Mouse (Mus musculus): ENCODE data around the gene Zfpl1. TPM values are rescaled to one million over a fixed set of nuclear protein-coding genes. Genes with fewer than 3 reads are reported as not detected.

The Zfpl1 gene
- polyA plus RNA-seq (2014; fragmentation: Illumina TruSeq; extraction: RNeasy Lipid Tissue Mini Kit (QIAGEN cat#74804); ENCODE audit: low replicate concordance) = not detected

GRCm38 (mm10) chr19:6084478-6085248, at the start of gene Zfpl1, which contains the start of gene Cdca5:
TSS of gene Zfpl1 (minus strand) at chr19:6084956.
TSS of gene Cdca5 (plus strand) at chr19:6084983.

GRCm38 (mm10) chr19:6127760-6128341, 43.1 kb upstream of the Zfpl1 start, which contains the start of gene Snx15:
TSS of gene Snx15 (minus strand) at chr19:6128304.

GRCm38 (mm10) chr19:6117986-6118676, 33.4 kb upstream of the Zfpl1 start, which contains the start of gene Sac3d1:
TSS of gene Sac3d1 (minus strand) at chr19:6118650.

GRCm38 (mm10) chr19:6105586-6105985, 20.8 kb upstream of the Zfpl1 start, which contains the start of gene Naaladl1:
TSS of gene Naaladl1 (plus strand) at chr19:6105782.

GRCm38 (mm10) chr19:6094119-6094518, 9.4 kb upstream of the Zfpl1 start, which contains the start of gene AC131692.1:
TSS of gene AC131692.1 (plus strand) at chr19:6094419.

GRCm38 (mm10) chr19:6082156-6082555, 2.6 kb downstream of the Zfpl1 start, which contains the start of gene Gm28374:
TSS of gene Gm28374 (minus strand) at chr19:6082256.

GRCm38 (mm10) chr19:6079983-6080480, 4.7 kb downstream of the Zfpl1 start, which contains the start of gene Tmem262:
TSS of gene Tmem262 (plus strand) at chr19:6080033.

GRCm38 (mm10) chr19:6076564-6077393, 8.0 kb downstream of the Zfpl1 start, which contains the start of gene Vps51:
TSS of gene Vps51 (minus strand) at chr19:6077231.

GRCm38 (mm10) chr19:6067724-6068415, 16.9 kb downstream of the Zfpl1 start, which contains the start of gene Tm7sf2:
TSS of gene Tm7sf2 (minus strand) at chr19:6068373.

GRCm38 (mm10) chr19:6061021-6061533, 23.7 kb downstream of the Zfpl1 start, which contains the start of gene Znhit2:
TSS of gene Znhit2 (plus strand) at chr19:6061192.

GRCm38 (mm10) chr19:6057313-6058096, 27.3 kb downstream of the Zfpl1 start, which contains the start of the genes Mrpl49 and Fau:
TSS of gene Mrpl49 (minus strand) at chr19:6057785.
TSS of gene Fau (plus strand) at chr19:6057844.

GRCm38 (mm10) chr19:6046294-6047153, 38.2 kb downstream of the Zfpl1 start, which contains the start of gene Syvn1:
TSS of gene Syvn1 (plus strand) at chr19:6046576.

Other genes starting within 250 kb of the Zfpl1 start
- 6.4 TPM for gene Frmd8, start 209.7 kb downstream of the Zfpl1 start, polyA plus RNA-seq (2014; fragmentation: Illumina TruSeq; extraction: RNeasy Lipid Tissue Mini Kit (QIAGEN cat#74804); ENCODE audit: low replicate concordance)
- 29.7 TPM for gene Slc25a45, start 207.1 kb downstream of the Zfpl1 start, polyA plus RNA-seq (2014; fragmentation: Illumina TruSeq; extraction: RNeasy Lipid Tissue Mini Kit (QIAGEN cat#74804); ENCODE audit: low replicate concordance)
- 0.97 TPM for gene Tigd3, start 190.8 kb downstream of the Zfpl1 start, polyA plus RNA-seq (2014; fragmentation: Illumina TruSeq; extraction: RNeasy Lipid Tissue Mini Kit (QIAGEN cat#74804); ENCODE audit: low replicate concordance)
- 8.6 TPM for gene Dpf2, start 171.9 kb downstream of the Zfpl1 start, polyA plus RNA-seq (2014; fragmentation: Illumina TruSeq; extraction: RNeasy Lipid Tissue Mini Kit (QIAGEN cat#74804); ENCODE audit: low replicate concordance)
- 2.5 TPM for gene Cdc42ep2, start 160.1 kb downstream of the Zfpl1 start, polyA plus RNA-seq (2014; fragmentation: Illumina TruSeq; extraction: RNeasy Lipid Tissue Mini Kit (QIAGEN cat#74804); ENCODE audit: low replicate concordance)
- gene Pola2, start 120.8 kb downstream of the Zfpl1 start, polyA plus RNA-seq (2014; fragmentation: Illumina TruSeq; extraction: RNeasy Lipid Tissue Mini Kit (QIAGEN cat#74804); ENCODE audit: low replicate concordance) = 4.1 TPM
- not detected for gene Slc22a20, start 98.8 kb downstream of the Zfpl1 start, polyA plus RNA-seq (2014; fragmentation: Illumina TruSeq; extraction: RNeasy Lipid Tissue Mini Kit (QIAGEN cat#74804); ENCODE audit: low replicate concordance)
- gene Capn1, start 69.1 kb downstream of the Zfpl1 start, polyA plus RNA-seq (2014; fragmentation: Illumina TruSeq; extraction: RNeasy Lipid Tissue Mini Kit (QIAGEN cat#74804); ENCODE audit: low replicate concordance) = 1.9 TPM
- gene Syvn1, start 38.4 kb downstream of the Zfpl1 start, polyA plus RNA-seq (2014; fragmentation: Illumina TruSeq; extraction: RNeasy Lipid Tissue Mini Kit (QIAGEN cat#74804); ENCODE audit: low replicate concordance) = 0.97 TPM
- 21.3 TPM for gene Mrpl49, start 27.2 kb downstream of the Zfpl1 start, polyA plus RNA-seq (2014; fragmentation: Illumina TruSeq; extraction: RNeasy Lipid Tissue Mini Kit (QIAGEN cat#74804); ENCODE audit: low replicate concordance)
- gene Fau, start 27.1 kb downstream of the Zfpl1 start, polyA plus RNA-seq (2014; fragmentation: Illumina TruSeq; extraction: RNeasy Lipid Tissue Mini Kit (QIAGEN cat#74804); ENCODE audit: low replicate concordance) = 4.9 TPM
- not detected for gene Znhit2, start 23.8 kb downstream of the Zfpl1 start, polyA plus RNA-seq (2014; fragmentation: Illumina TruSeq; extraction: RNeasy Lipid Tissue Mini Kit (QIAGEN cat#74804); ENCODE audit: low replicate concordance)
- gene Tm7sf2, start 16.6 kb downstream of the Zfpl1 start, polyA plus RNA-seq (2014; fragmentation: Illumina TruSeq; extraction: RNeasy Lipid Tissue Mini Kit (QIAGEN cat#74804); ENCODE audit: low replicate concordance) = 0.97 TPM
- 9.3 TPM for gene Vps51, start 7.7 kb downstream of the Zfpl1 start, polyA plus RNA-seq (2014; fragmentation: Illumina TruSeq; extraction: RNeasy Lipid Tissue Mini Kit (QIAGEN cat#74804); ENCODE audit: low replicate concordance)
- gene Tmem262, start 4.9 kb downstream of the Zfpl1 start, polyA plus RNA-seq (2014; fragmentation: Illumina TruSeq; extraction: RNeasy Lipid Tissue Mini Kit (QIAGEN cat#74804); ENCODE audit: low replicate concordance) = not detected
- not detected for gene Gm28374, start 2.7 kb downstream of the Zfpl1 start, polyA plus RNA-seq (2014; fragmentation: Illumina TruSeq; extraction: RNeasy Lipid Tissue Mini Kit (QIAGEN cat#74804); ENCODE audit: low replicate concordance)
- 2.1 TPM for gene Cdca5, start within 50 bp of the Zfpl1 start, polyA plus RNA-seq (2014; fragmentation: Illumina TruSeq; extraction: RNeasy Lipid Tissue Mini Kit (QIAGEN cat#74804); ENCODE audit: low replicate concordance)
- gene AC131692.1, start 9.5 kb upstream of the Zfpl1 start, polyA plus RNA-seq (2014; fragmentation: Illumina TruSeq; extraction: RNeasy Lipid Tissue Mini Kit (QIAGEN cat#74804); ENCODE audit: low replicate concordance) = not detected
- gene Naaladl1, start 20.8 kb upstream of the Zfpl1 start, polyA plus RNA-seq (2014; fragmentation: Illumina TruSeq; extraction: RNeasy Lipid Tissue Mini Kit (QIAGEN cat#74804); ENCODE audit: low replicate concordance) = 3.8 TPM
- gene Sac3d1, start 33.7 kb upstream of the Zfpl1 start, polyA plus RNA-seq (2014; fragmentation: Illumina TruSeq; extraction: RNeasy Lipid Tissue Mini Kit (QIAGEN cat#74804); ENCODE audit: low replicate concordance) = not detected
- gene Snx15, start 43.3 kb upstream of the Zfpl1 start, polyA plus RNA-seq (2014; fragmentation: Illumina TruSeq; extraction: RNeasy Lipid Tissue Mini Kit (QIAGEN cat#74804); ENCODE audit: low replicate concordance) = 4.0 TPM
- gene Batf2, start 56.0 kb upstream of the Zfpl1 start, polyA plus RNA-seq (2014; fragmentation: Illumina TruSeq; extraction: RNeasy Lipid Tissue Mini Kit (QIAGEN cat#74804); ENCODE audit: low replicate concordance) = 0.41 TPM
- 1.0 TPM for gene Arl2, start 56.6 kb upstream of the Zfpl1 start, polyA plus RNA-seq (2014; fragmentation: Illumina TruSeq; extraction: RNeasy Lipid Tissue Mini Kit (QIAGEN cat#74804); ENCODE audit: low replicate concordance)
- gene Majin, start 99.4 kb upstream of the Zfpl1 start, polyA plus RNA-seq (2014; fragmentation: Illumina TruSeq; extraction: RNeasy Lipid Tissue Mini Kit (QIAGEN cat#74804); ENCODE audit: low replicate concordance) = 0.37 TPM
- gene Gpha2, start 141.4 kb upstream of the Zfpl1 start, polyA plus RNA-seq (2014; fragmentation: Illumina TruSeq; extraction: RNeasy Lipid Tissue Mini Kit (QIAGEN cat#74804); ENCODE audit: low replicate concordance) = not detected
- 0.30 TPM for gene Ppp2r5b, start 150.9 kb upstream of the Zfpl1 start, polyA plus RNA-seq (2014; fragmentation: Illumina TruSeq; extraction: RNeasy Lipid Tissue Mini Kit (QIAGEN cat#74804); ENCODE audit: low replicate concordance)
- 0.07 TPM for gene Atg2a, start 156.7 kb upstream of the Zfpl1 start, polyA plus RNA-seq (2014; fragmentation: Illumina TruSeq; extraction: RNeasy Lipid Tissue Mini Kit (QIAGEN cat#74804); ENCODE audit: low replicate concordance)
- 22.8 TPM for gene Ehd1, start 191.8 kb upstream of the Zfpl1 start, polyA plus RNA-seq (2014; fragmentation: Illumina TruSeq; extraction: RNeasy Lipid Tissue Mini Kit (QIAGEN cat#74804); ENCODE audit: low replicate concordance)
- 4.0 TPM for gene Cdc42bpg, start 221.5 kb upstream of the Zfpl1 start, polyA plus RNA-seq (2014; fragmentation: Illumina TruSeq; extraction: RNeasy Lipid Tissue Mini Kit (QIAGEN cat#74804); ENCODE audit: low replicate concordance)